Mouse (Mus musculus): Measurements from ENCODE around the gene Ubtfl1. TPM values are rescaled to one million over a fixed set of nuclear protein-coding genes. Genes with fewer than 3 reads are reported as not detected.
"Not testable (repeated sequence)": the region's sequence is repeated elsewhere in the genome, so short reads cannot be mapped to it uniquely, and the experiment has no call there.

The Ubtfl1 gene
- polyA plus RNA-seq (2015; fragmentation: Nextera tagmentation; extraction: Ambion mirVana) = not detected in 2 replicates

DNA sequence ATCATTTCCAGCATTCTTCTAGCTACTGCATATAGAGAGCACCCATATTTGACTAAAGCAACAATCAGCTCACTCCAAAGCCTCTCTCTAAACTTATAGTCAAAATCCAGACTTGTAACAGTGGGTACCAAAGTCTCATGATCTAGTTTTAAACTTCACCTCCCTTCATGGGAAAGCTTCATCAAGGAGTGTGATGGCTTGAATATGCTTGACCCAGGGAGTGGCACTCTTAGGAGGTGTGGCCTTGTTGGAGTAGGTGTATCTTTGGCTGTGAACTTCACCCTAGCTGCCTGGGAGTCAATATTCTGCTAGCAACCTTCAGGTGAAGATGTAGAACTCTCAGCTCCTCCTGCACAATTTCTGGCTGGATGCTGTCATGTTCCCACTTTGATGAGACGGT lies at the start of gene Ubtfl1:
Gene Ubtfl1 (plus strand): TSS at position 301 of the 400 bp plus-strand sequence.
- H3K4me3 ChIP-seq = no peak within 1 kb of the TSS

DNA sequence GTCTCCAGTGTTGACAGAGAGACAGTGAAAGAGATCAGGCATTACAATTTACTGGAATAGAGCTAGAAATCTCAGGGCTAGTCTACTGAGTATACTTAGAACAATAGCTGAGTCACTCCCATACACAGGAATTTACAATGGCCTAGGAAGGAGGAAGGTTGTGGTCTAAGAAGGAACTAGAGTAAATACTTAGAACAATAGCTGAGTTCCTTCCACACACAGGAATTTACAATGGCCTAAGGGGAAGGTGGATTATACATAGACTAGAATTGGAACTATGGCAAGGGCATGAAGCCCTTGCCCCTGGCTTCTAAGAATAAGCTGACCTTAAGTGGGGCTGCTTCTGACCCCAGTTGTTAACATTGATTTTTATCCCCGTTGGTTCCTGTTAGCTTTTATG lies 31.2 kb upstream of the Ubtfl1 start:
- not testable (repeated sequence) for H3K4me2 ChIP-seq (replicated peaks); H3K36me3 ChIP-seq; H3K27ac ChIP-seq (replicated peaks); H3K27me3 ChIP-seq; H3K4me1 ChIP-seq; ATAC-seq (replicated peaks); H3K9me3 ChIP-seq; H3K9ac ChIP-seq (replicated peaks); H3K4me3 ChIP-seq
- 92% methylated on average over 1 of the region's 1 CpGs for WGBS

More for the DNA sequence above, at the start of gene Ubtfl1:
- Histone ChIP-seq H3K4me2 (replicated peaks) (no peak within 1 kb of the TSS), H3K27ac (replicated peaks) (no peak within 1 kb of the TSS), H3K4me1 (no peaks in the 10 kb centered on the region), H3K9ac (replicated peaks) (no peak within 1 kb of the TSS), H3K36me3 (no peaks in the 10 kb centered on the region), H3K27me3 (no peaks in the 10 kb centered on the region), H3K9me3 (no peaks in the 10 kb centered on the region)
- no peak for ATAC-seq (replicated peaks)
- 75% methylated on average over 1 of the region's 1 CpGs for WGBS

DNA sequence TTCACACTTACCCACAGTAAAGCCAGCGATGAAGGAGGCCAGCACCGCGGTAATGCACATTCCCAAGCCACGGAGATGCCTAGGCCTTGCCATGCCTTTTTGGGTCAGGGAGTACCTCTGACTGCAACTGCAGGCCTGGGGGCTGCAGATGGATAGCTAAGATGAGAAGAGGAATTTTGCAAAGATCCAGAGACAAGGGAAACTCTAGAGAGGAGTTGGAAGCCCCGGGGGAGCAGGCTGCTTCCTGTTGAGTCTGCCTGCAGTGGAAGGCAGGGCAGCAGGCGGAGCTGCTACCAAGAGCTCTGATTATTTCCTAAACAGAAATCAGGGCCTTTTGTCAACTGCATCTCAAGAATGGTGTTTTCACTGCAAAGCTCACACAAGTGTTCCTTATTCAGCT lies 18.4 kb upstream of the Ubtfl1 start:
- Histone ChIP-seq H3K27me3 (no peaks in the 10 kb centered on the region), H3K9ac (replicated peaks) (no peak overlapping the region), H3K4me3 (no peak overlapping the region), H3K36me3 (no peaks in the 10 kb centered on the region), H3K4me1 (no peaks in the 10 kb centered on the region), H3K9me3 (no peaks in the 10 kb centered on the region), H3K4me2 (replicated peaks) (no peak overlapping the region), H3K27ac (replicated peaks) (no peak overlapping the region)
- ATAC-seq (replicated peaks) = no peak
- WGBS = 41% methylated on average over 6 of the region's 6 CpGs

DNA sequence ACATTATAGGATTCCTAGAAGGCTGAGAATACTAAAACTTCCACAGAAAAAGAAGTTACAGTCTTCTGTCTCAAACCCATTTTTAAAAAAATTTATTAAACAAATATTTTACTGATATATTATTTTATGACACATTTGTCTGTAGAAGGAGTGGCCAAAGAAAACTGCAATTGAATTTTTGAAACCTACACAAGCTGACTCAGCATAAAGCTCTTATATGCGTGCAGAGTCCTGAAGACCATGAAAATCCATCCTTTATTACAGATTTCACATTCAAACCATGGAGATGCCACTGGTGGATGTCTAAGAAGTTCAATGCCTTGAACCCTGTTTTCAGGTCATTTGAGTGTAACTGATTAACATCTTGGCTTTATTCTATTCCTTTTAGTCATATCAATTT lies 4.6 kb upstream of the Ubtfl1 start:
- no peak overlapping the region for H3K4me3 ChIP-seq
- no peaks in the 10 kb centered on the region for H3K9me3 ChIP-seq

DNA sequence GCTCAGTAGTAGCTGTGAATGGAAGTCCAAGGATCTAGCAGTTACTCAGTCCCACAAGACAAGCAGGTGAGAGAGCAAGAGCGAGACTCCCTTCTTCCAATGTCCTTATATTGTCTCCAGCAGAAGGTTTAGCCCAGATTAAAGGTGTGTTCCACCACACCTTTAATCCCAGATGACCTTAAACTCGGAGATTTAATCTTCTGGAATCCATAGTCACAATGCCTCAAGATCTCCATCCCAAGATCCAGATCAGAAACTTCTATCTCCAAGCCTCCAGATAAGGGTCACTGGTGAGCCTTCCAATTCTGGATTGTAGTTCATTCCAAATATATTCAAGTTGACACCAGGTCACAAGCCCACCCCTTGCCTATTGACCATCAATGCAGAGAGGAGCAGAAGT lies 1.3 kb upstream of the Ubtfl1 start, which contains the start of gene Naalad2:
Gene Naalad2 (minus strand): TSS at position 101 of the 400 bp plus-strand sequence.
- not testable (repeated sequence) for H3K4me1 ChIP-seq; H3K4me3 ChIP-seq; H3K4me2 ChIP-seq (replicated peaks); H3K36me3 ChIP-seq; H3K9ac ChIP-seq (replicated peaks); H3K9me3 ChIP-seq; H3K27me3 ChIP-seq; H3K27ac ChIP-seq (replicated peaks); ATAC-seq (replicated peaks)
- WGBS = 64% methylated on average over 2 of the region's 2 CpGs

More for the DNA sequence above, 4.6 kb upstream of the Ubtfl1 start:
- no peak overlapping the region for H3K4me2 ChIP-seq (replicated peaks)
- H3K27me3 ChIP-seq = no peaks in the 10 kb centered on the region
- whole genome bisulfite sequencing = 86% methylated on average over 1 of the region's 1 CpGs
- no peak overlapping the region for H3K27ac ChIP-seq (replicated peaks)
- H3K4me1 ChIP-seq = no peaks in the 10 kb centered on the region
- H3K9ac ChIP-seq (replicated peaks) = no peak overlapping the region
- ATAC-seq (replicated peaks) = no peak
- H3K36me3 ChIP-seq = no peaks in the 10 kb centered on the region

DNA sequence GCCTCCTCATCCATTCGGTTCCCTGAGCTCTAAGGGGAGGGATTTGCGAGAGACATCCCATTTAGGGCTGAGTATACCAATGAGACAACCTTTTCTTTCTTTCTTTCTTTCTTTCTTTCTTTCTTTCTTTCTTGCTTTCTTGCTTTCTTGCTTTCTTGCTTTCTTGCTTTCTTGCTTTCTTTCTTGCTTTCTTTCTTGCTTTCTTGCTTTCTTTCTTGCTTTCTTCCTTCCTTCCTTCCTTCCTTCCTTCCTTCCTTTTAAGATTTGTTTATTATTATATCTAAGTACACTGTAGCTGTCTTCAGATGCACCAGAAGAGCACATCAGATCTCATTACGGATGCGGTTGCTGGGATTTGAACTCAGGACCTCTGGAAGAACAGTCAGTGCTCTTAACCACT lies 8.2 kb downstream of the Ubtfl1 start:
- not testable (repeated sequence) for H3K36me3 ChIP-seq; H3K4me1 ChIP-seq; H3K9ac ChIP-seq (replicated peaks); H3K9me3 ChIP-seq; H3K4me2 ChIP-seq (replicated peaks); H3K4me3 ChIP-seq; H3K27me3 ChIP-seq; H3K27ac ChIP-seq (replicated peaks); ATAC-seq (replicated peaks)
- WGBS = 80% methylated on average over 4 of the region's 4 CpGs

- Histone ChIP-seq H3K27ac (replicated peaks) (no peak within 1 kb of the TSS), H3K36me3 (no peaks in the 10 kb centered on the region), H3K9me3 (no peaks in the 10 kb centered on the region), H3K9ac (replicated peaks) (no peak within 1 kb of the TSS), H3K4me1 (no peaks in the 10 kb centered on the region), H3K4me2 (replicated peaks) (no peak within 1 kb of the TSS), H3K4me3 (no peak within 1 kb of the TSS), H3K27me3 (no peaks in the 10 kb centered on the region)
- no peak for ATAC-seq (replicated peaks)
Observed at GRCm38 (mm10) chr9:18430354-18430753, 26.1 kb downstream of the Ubtfl1 start, which contains the start of gene Mbd3l2. TSS of gene Mbd3l2 (plus strand) at chr9:18430654.

GRCm38 (mm10) chr9:18431687-18432086 lies 27.5 kb downstream of the Ubtfl1 start:
- WGBS = 65% methylated on average over 10 of the region's 10 CpGs
- no peak overlapping the region for H3K27ac ChIP-seq (replicated peaks)
- H3K27me3 ChIP-seq = no peaks in the 10 kb centered on the region
- H3K9ac ChIP-seq (replicated peaks) = no peak overlapping the region
- no peaks in the 10 kb centered on the region for H3K36me3 ChIP-seq
- H3K4me3 ChIP-seq = no peak overlapping the region
- no peaks in the 10 kb centered on the region for H3K9me3 ChIP-seq
- H3K4me2 ChIP-seq (replicated peaks) = no peak overlapping the region
- H3K4me1 ChIP-seq = no peaks in the 10 kb centered on the region
- ATAC-seq (replicated peaks) = peak; percentile 57

- H3K27ac ChIP-seq (replicated peaks) = no peak overlapping the region
- H3K9me3 ChIP-seq = peaks cover 13% of the 10 kb centered on the region; the same call in 1 of the 2 replicates
- no peak overlapping the region for H3K4me3 ChIP-seq
- no peaks in the 10 kb centered on the region for H3K27me3 ChIP-seq
- peaks cover 57% of the 10 kb centered on the region for H3K36me3 ChIP-seq
- H3K4me2 ChIP-seq (replicated peaks) = no peak overlapping the region
- WGBS = 81% methylated on average over 4 of the region's 4 CpGs
- no peak for ATAC-seq (replicated peaks)
- H3K4me1 ChIP-seq = no peaks in the 10 kb centered on the region
- H3K9ac ChIP-seq (replicated peaks) = no peak overlapping the region
Observed at GRCm38 (mm10) chr9:18456520-18456919, 52.3 kb downstream of the Ubtfl1 start.

Small RNAs within 50 kb of the gene (microRNA-seq; reads per million reads assigned to microRNA genes)
- not detected for gene Gm22854

Other genes starting within 250 kb of the Ubtfl1 start
- gene Chordc1, start 112.3 kb upstream of the Ubtfl1 start, polyA plus RNA-seq (2015; fragmentation: Nextera tagmentation; extraction: Ambion mirVana) = 119 and 121 TPM in 2 replicates
- 1.3 and 1.4 TPM in 2 replicates for gene Naalad2, start 1.4 kb upstream of the Ubtfl1 start, polyA plus RNA-seq (2015; fragmentation: Nextera tagmentation; extraction: Ambion mirVana)
- not detected in 2 replicates for gene Mbd3l2, start 26.2 kb downstream of the Ubtfl1 start, polyA plus RNA-seq (2015; fragmentation: Nextera tagmentation; extraction: Ambion mirVana)
- 42.1 and 50.8 TPM in 2 replicates for gene Zfp558, start 73.8 kb downstream of the Ubtfl1 start, polyA plus RNA-seq (2015; fragmentation: Nextera tagmentation; extraction: Ambion mirVana)
- gene Mbd3l1, start 73.9 kb downstream of the Ubtfl1 start, polyA plus RNA-seq (2015; fragmentation: Nextera tagmentation; extraction: Ambion mirVana) = not detected in 2 replicates

All from forebrain, embryonic 15.5 days (tissue).